Mouse (Mus musculus) adrenal gland, adult 18-20 months (tissue): ENCODE data around the gene Tbl1xr1. TPM values are rescaled to one million over a fixed set of nuclear protein-coding genes. Genes with fewer than 3 reads are reported as not detected.

ENCODE experiments used
- DNase-seq, 2 experiments: peaks; one replicate each; pipeline ENCODE4 v3.0.0; 2021 to 2022; ENCODE audit warnings: low spot score in 2 of 2
- total RNA-seq, 2 experiments: library from RNA; stranded (reverse); gene quantifications; 1 replicate in 1 of 2; 2 replicates in 1 of 2; pipeline ENCODE4 v1.2.3; 2021

Gene Tbl1xr1
- total RNA-seq, 2 experiments from 2014 or later = 36.1 to 66.0 TPM

DNA sequence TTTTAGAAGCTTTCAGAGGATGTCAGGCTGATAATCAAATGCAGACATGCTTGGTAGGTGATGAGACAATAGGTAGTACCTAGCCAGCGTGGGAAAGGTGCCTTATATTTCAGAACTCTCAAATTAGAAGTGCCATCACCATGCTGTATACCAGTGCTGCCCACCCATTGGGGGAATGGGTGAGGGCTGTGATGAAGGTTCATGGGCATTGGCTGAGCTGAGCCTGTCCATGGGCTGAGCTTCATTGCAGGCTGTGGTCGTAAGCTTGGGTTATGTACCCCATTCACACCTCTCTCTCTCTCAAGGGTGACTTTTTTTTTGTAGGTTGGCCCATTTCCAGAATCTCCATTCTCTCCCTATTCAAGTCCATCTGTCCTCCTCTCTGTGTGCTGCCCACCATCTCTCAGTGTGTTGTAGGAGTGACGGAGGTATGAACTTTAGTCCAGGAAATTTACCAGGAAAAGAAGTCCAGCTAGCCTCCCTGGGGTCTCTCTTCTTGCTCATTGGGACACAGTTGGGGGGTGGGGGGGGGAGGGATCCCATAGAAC lies 63.7 kb downstream of the Tbl1xr1 start:
- DNase-seq = no peak

DNA sequence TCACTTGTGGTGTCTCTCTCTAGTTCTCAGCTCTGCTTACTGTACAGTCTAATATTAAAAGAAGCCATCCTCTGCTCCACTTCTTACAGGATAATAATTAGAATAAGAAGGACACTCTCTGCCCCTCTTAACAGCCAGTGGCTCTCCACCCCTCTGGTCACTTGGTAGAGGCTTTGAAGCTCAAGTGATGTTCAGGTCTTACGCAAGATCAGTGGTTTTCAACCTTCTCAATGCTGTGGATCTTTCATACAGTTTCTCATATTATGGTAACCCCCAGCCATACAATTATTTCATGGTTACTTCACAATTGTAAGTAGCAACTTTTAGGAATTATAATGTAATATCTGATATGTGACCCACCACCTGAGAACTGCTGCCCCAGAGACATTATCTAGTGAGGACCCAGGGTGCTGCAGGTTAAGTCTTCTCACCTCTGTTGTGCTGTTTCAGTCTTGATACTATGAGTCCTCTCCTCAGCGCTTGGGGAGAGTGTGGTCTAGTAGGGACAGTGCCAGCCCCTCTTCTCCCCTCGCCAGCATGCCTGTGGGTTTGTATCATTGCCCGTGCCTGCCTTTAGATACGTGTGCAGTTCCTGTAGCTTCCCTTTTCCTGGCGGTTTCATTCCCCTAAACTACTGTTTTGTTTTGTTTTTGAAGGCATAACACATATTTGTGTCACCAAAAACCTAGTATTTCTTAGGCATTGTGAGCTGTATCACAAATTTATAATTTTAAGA lies 65.7 kb downstream of the Tbl1xr1 start:
- DNase-seq = no peak

DNA sequence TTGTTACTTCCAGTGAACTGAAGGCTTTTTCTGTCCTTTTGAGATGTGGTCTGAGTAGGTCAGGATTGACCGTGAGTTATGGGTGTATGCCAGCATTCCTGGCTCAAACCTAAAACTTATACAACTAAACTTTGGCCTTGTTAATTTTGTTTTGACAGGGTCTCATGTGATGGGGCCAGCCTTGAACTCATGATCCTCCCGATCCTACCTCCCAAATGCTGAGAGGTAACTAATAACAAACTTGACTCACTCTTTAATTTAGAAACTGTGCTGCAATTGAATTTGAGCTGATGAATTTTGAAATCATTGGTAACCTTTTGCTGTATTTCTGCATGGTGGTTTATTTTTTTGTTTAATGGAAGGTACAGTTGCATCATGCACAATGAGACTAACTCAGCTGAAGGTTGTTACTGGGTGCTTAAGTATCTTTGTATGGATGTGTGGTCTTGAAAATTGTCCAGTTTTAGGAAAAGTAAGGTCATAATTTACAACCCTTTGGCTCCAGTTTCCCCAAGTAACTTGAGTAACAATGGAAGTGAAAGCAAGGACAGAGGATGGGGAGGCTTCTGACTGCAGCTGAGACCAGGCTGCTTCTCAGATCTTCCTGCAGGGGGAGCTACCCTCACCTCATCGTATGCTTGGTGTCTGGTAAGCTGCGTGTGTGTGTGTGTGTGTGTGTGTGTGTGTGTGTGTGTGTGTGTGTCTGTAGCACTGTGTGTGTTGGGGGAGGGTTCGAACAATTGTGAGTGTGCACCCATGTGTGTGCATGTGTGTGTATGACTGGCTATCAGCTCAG lies 66.6 kb downstream of the Tbl1xr1 start:
- DNase-seq = peak in 1 of 2 experiments; percentile 29

DNA sequence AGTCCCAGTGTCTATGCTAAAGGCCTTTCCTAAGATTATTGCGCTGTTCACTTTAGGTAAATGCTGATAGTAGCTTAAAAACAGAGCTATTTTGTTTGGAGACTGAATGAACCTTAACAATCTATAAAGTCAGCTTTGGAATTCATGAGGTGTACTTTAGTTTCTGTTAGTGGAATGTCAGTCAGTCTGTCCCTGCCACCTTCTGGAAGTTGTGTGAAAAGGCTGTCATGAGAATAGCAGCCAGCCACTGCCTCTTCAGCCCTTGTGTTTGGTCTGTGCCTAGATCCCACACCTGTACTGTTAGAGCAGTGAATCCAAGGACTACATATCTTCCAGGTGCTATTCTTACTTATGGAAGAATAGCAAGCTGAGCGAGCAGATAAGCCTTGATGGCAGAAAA lies 67.8 kb downstream of the Tbl1xr1 start:
- no peak for DNase-seq

DNA sequence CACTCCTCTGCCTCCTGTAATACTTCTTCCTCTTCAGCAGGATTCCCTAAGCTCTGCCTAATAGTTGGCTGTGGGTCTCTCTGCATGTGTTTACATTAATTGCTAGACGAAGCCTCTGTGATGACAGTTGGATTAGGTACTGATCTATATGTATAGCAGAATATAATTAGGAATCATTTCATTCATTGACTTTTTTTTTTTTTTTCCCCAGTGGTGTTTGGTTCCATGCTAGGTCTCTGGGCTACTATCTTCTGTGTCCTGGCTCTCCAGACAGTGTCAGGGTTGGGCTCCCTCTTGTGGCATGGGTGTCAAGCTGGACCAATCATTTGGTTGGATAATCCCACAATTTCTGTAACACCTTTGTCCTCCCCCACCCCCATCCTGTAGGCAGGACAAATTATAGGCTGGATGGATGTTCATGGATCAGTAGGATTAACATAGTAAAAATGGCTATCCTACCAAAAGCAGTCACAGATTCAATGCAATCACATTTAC lies 71.0 kb downstream of the Tbl1xr1 start:
- DNase-seq = peak; percentile 13 to 36

DNA sequence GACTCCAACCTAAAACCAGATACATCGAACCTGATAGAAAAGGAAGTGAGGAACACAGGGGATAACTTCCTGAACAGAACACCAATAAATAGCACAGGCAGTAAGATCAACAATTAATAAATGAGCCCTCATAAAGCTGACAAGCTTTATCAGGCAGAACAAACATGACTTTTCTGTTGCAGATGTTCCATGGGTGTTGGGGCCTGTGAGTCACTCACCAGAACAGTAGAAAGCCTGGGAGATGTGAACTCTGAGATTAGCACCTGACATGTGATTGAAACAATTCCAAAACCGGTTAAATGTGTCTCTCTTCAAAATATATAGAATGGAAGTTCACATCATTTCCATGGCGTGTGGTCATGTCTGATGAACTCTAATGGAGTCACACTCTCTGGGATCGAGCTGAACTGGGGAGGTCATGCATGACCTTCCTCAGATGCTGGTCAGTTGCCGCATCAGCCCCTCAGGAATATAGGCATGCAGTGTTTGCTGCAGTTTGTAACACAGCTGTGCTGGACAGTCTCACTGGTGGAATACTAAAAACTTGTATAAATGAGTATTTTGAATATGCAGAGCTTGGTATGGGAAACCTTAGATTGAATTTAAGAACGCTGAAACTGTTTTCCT lies 72.0 kb downstream of the Tbl1xr1 start:
- no peak for DNase-seq

DNA sequence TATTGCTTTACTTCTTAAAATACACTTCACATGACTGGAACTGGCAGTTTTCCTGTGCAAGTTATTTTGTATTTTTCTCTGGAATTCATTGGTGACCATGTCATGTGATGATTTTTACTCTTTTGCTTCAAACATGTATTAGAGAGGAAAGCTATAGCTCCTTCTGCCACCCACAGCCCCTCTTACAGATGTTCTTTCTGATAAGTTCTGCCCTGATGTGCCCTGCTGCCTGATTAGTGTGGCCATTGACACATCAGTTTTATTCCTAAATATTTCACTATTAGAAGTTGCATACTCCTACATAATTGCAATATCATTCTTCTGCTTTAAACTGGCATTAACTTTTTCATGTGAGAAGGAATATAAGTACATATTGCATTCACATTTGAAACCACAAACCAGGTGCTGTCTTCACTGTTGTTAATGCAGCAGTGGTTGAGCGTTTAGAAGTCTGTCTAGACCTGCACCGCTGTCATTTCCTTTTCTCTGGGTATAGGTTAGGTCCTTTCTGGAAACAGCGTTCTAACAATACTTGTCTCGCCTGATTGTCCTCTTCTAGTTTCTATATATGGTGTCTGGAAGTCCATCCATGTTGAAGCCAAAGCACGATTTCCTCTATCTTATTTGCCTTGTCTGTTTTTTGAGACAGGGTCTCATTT lies 74.5 kb downstream of the Tbl1xr1 start:
- no peak for DNase-seq

DNA sequence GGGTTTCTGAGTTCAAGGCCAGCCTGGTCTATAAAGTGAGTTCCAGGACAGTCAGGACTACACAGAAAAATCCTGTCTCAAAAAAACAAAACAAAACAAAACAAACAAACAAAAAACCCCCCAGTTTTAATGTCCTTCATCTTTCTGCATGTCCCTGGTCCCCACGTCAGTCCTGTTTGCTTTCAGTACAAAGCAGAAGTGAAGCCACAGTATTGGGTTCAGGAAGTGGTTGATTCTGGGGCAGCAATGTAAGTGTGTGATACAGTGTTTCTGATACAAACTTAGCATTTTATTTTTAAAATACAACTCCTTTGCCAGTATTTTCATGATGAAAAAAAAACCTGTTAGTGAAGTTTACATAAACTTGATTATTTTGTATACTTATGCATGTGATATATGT lies 76.3 kb downstream of the Tbl1xr1 start:
- DNase-seq = no peak

DNA sequence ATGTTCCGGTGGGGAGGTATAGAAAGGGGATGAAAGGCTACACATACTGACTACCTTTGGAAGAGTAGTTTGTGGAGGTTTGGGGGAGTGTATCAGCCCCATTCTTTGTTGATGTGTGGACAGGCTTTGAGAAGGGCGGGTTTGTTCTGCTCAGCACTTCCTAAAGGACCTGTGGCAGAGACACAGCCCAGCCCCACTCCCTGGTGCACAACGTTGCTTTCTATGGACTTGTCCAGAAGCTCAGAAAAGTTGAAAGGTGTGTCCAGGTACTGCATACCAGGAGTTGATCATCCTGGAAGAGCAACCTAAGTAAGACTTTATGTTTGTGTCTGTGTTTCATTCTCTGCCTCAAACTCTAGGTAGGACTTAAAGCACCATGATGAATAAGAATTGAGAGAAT lies 78.1 kb downstream of the Tbl1xr1 start:
- DNase-seq = no peak

DNA sequence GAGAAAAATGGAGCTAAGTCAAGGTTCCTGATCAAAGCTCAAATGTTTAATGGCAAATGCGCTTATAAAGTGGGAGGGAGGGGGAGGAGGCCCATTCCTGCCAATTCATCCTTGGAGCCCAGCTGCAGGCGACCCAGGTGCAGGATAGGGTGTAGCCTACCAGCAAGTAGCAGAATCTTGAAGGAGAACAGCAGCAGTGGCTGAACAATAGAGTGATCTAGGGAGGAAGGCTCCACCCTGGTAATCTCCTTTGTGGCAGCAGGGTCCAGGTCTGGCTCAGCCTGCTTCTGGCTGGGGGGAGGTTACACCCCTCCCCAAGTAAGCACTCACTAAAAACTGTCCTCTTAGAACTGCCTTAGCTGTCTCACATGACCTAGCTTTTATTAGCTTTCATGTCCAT lies 79.9 kb downstream of the Tbl1xr1 start:
- DNase-seq = no peak

DNA sequence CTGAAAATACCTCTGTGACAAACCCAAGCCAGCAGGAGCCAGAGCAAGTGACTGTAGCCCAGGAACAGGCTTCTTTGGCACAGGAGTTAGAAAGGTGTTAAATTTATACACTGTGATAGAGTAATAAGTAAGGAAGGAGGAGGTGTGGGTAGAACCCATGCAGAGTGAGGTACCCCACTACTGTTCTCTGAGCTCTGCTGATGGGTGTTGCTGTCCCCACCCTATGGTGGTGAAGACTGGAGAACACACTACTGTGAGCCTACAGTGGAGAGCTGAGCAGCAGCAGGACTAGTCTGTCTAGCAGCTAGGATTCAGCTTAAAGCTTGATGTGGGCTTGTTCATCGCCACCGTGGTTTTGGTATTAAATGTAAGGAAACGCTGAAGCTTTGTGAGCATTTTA lies 86.5 kb downstream of the Tbl1xr1 start:
- DNase-seq = no peak

DNA sequence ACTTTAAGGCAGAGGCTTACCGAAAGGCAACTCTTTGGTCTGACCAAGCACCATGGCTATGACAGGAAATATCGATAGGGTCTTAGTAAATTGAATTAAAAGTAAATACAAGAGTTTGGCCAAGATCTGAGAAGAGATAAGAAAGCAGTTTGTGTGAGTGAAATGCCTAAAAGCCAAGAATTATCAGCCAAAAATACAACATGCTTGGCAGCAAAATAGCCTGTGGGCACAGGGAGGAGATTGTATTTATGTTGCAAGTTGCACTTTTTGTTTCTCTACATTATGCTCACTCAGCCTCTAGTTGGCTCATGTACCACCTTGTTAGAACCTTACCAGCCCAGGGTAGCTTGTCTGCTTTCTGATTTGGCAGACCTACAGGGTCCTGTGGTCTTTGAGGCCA lies 91.4 kb downstream of the Tbl1xr1 start:
- DNase-seq = no peak

DNA sequence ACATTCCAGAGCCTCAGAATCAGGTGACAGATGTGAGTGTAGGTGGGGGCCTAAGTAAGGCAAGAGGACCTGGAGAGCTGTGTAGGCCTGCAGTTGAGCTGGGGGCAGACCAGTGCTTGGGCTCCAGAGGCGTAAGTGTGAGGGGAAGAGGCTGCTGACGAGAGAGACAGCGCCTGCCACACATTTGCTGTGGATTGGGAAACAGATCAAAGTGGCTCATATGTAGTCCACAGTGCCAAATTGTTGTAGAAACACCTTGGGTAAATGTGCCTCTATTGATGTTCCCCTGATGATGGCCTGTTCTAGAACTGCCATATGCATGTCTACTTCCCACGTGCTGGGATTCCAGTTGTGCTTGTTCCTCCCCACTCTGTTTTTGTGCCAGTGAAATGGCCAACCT lies 92.0 kb downstream of the Tbl1xr1 start:
- DNase-seq = no peak

DNA sequence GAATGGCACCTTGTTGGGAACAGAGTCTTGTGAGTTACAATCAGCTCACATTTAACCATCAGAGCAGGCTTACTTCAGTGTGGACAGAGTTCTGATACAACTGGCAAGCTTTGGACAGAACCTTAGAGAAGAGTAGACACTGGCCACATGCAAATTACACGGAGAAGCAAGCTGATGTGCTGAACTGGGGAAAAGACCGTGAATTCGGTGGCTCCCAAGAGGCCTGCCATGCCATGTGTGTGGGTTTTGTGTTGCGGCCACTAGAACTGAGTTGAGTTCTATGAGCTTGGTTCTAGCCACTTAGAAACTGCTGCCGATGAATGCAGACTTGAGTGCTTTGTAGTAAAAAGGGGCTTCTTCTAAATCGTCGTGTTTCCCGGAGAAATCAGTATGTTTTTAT lies 95.1 kb downstream of the Tbl1xr1 start:
- no peak for DNase-seq

DNA sequence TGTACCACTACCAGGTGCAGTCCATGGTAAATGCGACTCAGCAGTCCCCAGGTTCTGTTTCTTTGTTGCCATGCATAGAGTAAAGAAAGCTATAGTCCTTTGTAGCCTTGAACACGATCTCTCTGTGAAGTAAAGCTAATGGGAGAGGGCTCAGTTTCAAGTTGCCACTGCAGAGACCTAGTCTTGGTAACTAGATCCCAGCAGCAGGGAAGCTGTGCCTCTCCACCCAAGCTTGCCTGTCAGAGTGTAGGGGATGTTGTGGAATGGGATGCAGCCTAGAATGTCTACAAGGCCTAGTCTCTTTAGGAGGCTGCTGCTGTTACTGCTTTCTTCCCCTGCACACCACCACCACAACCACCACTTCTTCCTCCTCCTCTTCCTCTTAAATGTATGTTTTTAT lies 96.0 kb downstream of the Tbl1xr1 start:
- no peak for DNase-seq

DNA sequence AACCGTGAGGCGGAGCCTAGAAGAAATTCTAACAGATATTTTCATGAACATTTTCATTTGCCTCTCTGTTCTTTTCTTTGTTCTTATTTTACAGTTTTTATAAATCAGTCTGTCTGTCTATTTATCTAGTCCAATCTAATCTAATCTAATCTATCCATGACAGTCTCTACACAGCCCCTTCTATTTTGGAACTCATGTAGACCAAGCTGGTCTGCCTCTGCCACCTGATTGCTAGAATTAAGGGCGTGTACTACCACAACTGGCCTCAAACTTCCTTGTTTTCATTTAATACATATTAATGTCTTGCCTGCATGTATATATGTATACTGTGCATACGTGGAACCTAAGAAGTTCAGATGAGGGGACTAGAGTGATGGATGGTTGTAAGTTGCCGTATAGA lies 96.7 kb downstream of the Tbl1xr1 start:
- no peak for DNase-seq

DNA sequence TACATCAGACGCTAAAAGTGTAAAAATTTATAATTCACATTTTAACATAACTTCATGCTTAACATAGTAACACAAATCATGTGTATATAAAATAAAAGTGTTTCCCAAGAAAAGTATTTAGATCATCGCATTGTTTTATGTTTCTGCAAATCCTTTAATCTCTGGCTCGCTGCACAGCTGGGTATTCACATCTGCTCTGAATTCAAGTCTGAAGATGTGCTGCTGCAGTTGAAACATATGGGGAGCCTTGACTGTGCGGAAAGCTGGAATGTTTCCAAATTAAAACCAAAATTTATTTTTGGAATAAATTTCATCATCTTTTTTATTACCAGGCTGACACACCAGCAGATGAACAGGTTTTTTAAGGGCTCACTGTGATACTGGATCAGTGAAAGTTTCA lies 97.8 kb downstream of the Tbl1xr1 start:
- DNase-seq = no peak

DNA sequence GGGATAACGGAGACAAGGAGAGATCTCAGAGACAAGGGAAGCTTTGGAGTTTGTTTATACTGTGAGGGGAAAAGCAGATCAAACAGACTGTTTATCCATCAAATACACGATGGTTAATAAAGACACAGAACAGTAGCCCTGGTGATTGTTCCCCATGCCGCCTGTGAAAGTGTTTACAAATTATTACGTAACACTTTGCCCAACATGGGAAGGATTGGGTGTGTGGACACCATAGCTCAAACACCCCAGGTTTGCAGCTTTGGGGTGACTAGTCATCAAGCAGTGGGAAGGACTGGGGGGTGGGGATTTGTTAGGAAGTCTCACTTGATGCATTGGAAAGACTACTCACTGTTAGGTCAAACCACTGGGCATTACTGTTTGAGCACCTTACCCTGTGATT lies 103.6 kb downstream of the Tbl1xr1 start:
- no peak for DNase-seq

DNA sequence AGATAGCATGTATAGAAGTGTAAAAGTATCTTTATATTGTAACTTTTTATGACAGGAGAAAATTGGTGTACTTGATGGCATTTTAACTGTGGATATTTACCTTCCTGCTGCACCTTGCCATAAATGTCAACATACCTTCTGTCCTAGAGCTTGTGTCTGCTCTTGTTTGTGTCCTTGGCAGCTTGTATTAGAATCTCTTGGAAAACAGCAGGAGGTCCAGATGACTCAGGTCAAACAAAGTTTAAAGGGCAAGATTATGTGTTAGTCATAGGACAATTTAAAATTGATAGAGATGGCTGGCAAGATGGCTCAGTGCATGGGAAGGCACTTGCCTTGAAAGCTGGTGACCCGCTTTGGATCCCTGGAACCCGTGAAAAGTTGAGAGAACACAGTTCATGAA lies 104.6 kb downstream of the Tbl1xr1 start:
- no peak for DNase-seq

DNA sequence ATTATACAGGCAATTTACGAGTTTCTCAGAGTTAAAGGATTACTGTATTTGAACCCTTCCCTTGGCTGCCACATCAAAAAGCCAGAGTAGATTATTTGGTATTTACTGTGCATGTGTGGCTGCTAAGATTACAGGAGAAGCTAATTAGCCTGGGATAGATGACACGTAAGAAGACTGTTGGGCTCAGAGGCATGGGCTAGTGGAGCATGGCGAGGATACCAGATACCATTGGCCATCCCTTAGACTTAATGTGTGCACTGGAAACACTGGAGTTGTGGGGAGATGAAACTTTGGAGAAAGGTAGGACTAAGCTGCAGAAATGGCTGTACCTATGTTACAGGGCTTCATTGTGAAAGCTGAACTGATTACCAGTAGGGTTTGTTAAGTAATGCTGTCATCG lies 108.8 kb downstream of the Tbl1xr1 start:
- no peak for DNase-seq

DNA sequence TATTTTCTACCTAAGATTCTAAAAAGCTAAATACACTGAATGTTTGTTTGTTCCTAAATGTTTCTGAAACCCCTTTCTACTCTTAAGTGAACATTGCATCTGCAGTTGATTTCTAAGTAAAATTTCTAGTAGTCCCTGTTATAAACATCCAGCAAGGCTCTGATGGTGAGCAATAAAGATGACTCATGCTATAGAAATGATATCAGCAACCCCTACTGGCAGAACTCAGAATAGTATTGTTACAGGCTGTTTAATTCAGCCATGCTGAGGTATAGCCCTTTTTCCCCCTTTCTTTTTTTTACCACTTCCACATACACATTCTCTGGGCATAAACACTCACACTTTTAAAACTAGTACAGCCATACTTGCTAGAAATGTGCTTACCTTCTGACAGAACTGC lies 114.0 kb downstream of the Tbl1xr1 start:
- DNase-seq = no peak
